Mouse (Mus musculus) liver, postnatal 0 days (tissue): ENCODE data around the gene Macf1.

ENCODE experiments used
- CTCF ChIP-seq: sonication (generic); IDR thresholded peaks from 2 replicates; pipeline ENCODE4 v1.5.1; 2016; ENCODE audit warnings: antibody characterized with exemption, low read depth
- EP300 ChIP-seq: IDR thresholded peaks from 2 replicates; pipeline ENCODE4 v1.6.1; 2016; ENCODE audit warnings: antibody characterized with exemption, low read depth, mild to moderate bottlenecking

DNA sequence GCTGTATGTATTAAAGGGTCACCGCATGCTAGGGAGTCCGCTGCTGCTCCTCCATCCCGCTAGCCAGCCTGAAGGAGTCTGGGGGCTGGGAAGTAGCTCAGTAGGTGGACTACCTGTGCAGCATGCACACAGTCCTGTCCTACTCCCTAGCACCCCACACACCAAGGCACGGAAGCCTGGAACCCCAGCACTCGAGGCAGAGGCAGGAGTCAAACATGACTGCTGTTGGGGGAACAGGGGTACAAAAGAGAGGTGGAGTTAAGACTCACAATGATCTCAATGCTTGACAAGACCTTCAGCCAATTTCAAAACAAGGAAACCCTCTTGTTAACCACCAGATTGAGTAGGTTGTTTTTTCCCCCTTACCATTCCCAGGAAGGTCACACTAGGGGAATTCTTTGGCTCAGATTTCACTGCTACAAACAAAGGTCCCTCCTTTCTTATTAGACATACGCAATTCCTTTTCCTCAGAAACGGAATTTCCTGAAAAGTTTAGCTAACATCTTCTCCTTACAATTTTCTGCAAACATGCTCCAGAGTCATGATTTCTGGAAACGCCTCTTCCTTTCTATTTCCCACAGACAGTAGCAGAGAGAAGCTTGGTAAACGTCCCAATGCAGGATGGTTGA lies 256.8 kb downstream of the Macf1 start:
- TF ChIP-seq CTCF (no peak), EP300 (no peak)
